Mouse (Mus musculus) cortical plate, adult 2 months (tissue): ENCODE measurements around the gene Phykpl.
A peak's percentile ranks its signal among the peaks of the same experiment; 100 is the strongest.

Experiments used
- CTCF ChIP-seq: fragments of 200-500 bp; IDR thresholded peaks from 2 replicates; pipeline ENCODE4 v1.5.1; 2011; ENCODE audit warnings: mild to moderate bottlenecking, control low read depth, low read length; ENCODE audit not compliant: insufficient read depth; ENCODE audit errors: extremely low read depth
- POLR2A ChIP-seq: fragments of 200-500 bp; IDR thresholded peaks from 2 replicates; pipeline ENCODE4 v1.6.1; 2011; ENCODE audit warnings: mild to moderate bottlenecking, low read length, control low read depth; ENCODE audit not compliant: insufficient read depth; ENCODE audit errors: extremely low read depth

- TF ChIP-seq CTCF (no peak), POLR2A (peak; percentile 75)
These were observed 31.0 kb downstream of the Phykpl start for GRCm38 (mm10) chr11:51615601-51616000.
